Mouse (Mus musculus) CH12.LX (cell line): ENCODE data around the gene Nr1i3. TPM values are rescaled to one million over a fixed set of nuclear protein-coding genes. Genes with fewer than 3 reads are reported as not detected.

Experiments
- DNase-seq: peaks from one replicate; pipeline ENCODE4 v3.0.0-alpha.2; 2013; ENCODE audit errors: extremely low read depth
- H3K27ac ChIP-seq: 2 replicates; pipeline ENCODE4 v1.5.1; 2012; ENCODE audit warnings: low read depth, mild to moderate bottlenecking, control low read depth, moderate library complexity; ENCODE audit not compliant: insufficient read depth
- H3K27me3 ChIP-seq: replicated peaks from 2 replicates; pipeline ENCODE3; 2012; ENCODE audit warnings: inconsistent platforms
- H3K36me3 ChIP-seq, 2 experiments: replicated peaks in 1 of 2; 2 replicates each; pipeline versions ENCODE3 to v1.6.1; 2012; ENCODE audit warnings: inconsistent platforms in 1 of 2, low read length in 1 of 2, mild to moderate bottlenecking in 1 of 2, mixed read lengths in 1 of 2, moderate library complexity in 1 of 2; ENCODE audit not compliant: control insufficient read depth in 1 of 2, insufficient read depth in 1 of 2
- H3K4me1 ChIP-seq, 2 experiments: 2 replicates each; pipeline ENCODE4 v1.6.1; 2012; ENCODE audit warnings: inconsistent platforms in 1 of 2, moderate library complexity in 1 of 2; ENCODE audit not compliant: insufficient read depth in 2 of 2, control insufficient read depth in 1 of 2
- H3K4me2 ChIP-seq: 2 replicates; pipeline ENCODE4 v1.6.1; 2012; ENCODE audit warnings: low read depth, mild to moderate bottlenecking, control low read depth; ENCODE audit not compliant: poor library complexity, insufficient read depth, severe bottlenecking
- H3K4me3 ChIP-seq, 3 experiments: fragments of 150-350 bp in 1 of 3; sonication (generic) in 1 of 3; replicated peaks in 1 of 3; 2 replicates each; pipeline versions ENCODE3 to v1.5.1; 2011 to 2012; ENCODE audit warnings: low read depth in 2 of 3, low read length in 2 of 3, mild to moderate bottlenecking in 2 of 3, moderate library complexity in 2 of 3, control low read depth in 1 of 3, improper control_type of control experiment in 1 of 3, inconsistent platforms in 1 of 3, mixed read lengths in 1 of 3; ENCODE audit not compliant: poor library complexity in 1 of 3
- H3K79me2 ChIP-seq: replicated peaks from 2 replicates; pipeline ENCODE4 v1.6.1; 2012; ENCODE audit warnings: mild to moderate bottlenecking, moderate library complexity; ENCODE audit not compliant: control insufficient read depth, poor library complexity, insufficient read depth, severe bottlenecking; ENCODE audit errors: extremely low read depth
- H3K9ac ChIP-seq: 2 replicates; pipeline ENCODE4 v1.6.1; 2012; ENCODE audit warnings: low read depth, mild to moderate bottlenecking, control low read depth, moderate library complexity; ENCODE audit not compliant: insufficient read depth
- H3K9me3 ChIP-seq: replicated peaks from 2 replicates; pipeline ENCODE3; 2012; ENCODE audit warnings: low read length, inconsistent platforms, mixed read lengths
- CTCF ChIP-seq, 2 experiments: IDR thresholded peaks in 1 of 2; conservative IDR thresholded peaks in 1 of 2; 2 replicates each; pipeline ENCODE4 v1.5.1; 2011 to 2012; ENCODE audit warnings: low read depth in 2 of 2, low read length in 2 of 2, improper control_type of control experiment in 1 of 2, inconsistent platforms in 1 of 2, mild to moderate bottlenecking in 1 of 2, moderate library complexity in 1 of 2
- E2F4 ChIP-seq: IDR thresholded peaks from 2 replicates; pipeline ENCODE4 v1.6.1; 2011; ENCODE audit warnings: low read depth, low read length, improper control_type of control experiment; ENCODE audit not compliant: insufficient replicate concordance
- ETS1 ChIP-seq: conservative IDR thresholded peaks from 2 replicates; pipeline ENCODE4 v1.6.1; 2012; ENCODE audit warnings: low read depth, mild to moderate bottlenecking, inconsistent platforms, low read length, improper control_type of control experiment, moderate library complexity
- GABPA ChIP-seq: IDR thresholded peaks from 2 replicates; pipeline ENCODE4 v1.6.1; 2012; ENCODE audit warnings: low read depth, low read length, improper control_type of control experiment, inconsistent platforms; ENCODE audit not compliant: insufficient replicate concordance
- HCFC1 ChIP-seq: IDR thresholded peaks from 2 replicates; pipeline ENCODE4 v1.6.1; 2012; ENCODE audit warnings: low read depth, mild to moderate bottlenecking, inconsistent platforms, low read length, improper control_type of control experiment
- IRF4 ChIP-seq: IDR thresholded peaks from 2 replicates; pipeline ENCODE4 v1.6.1; 2014; ENCODE audit warnings: low read depth, mild to moderate bottlenecking, inconsistent platforms, low read length, improper control_type of control experiment
- JUN ChIP-seq: IDR thresholded peaks from 2 replicates; pipeline ENCODE4 v1.6.1; 2011; ENCODE audit warnings: low read depth, mild to moderate bottlenecking, low read length, improper control_type of control experiment, moderate library complexity; ENCODE audit not compliant: insufficient read depth
- KAT2A ChIP-seq: IDR thresholded peaks from 2 replicates; pipeline ENCODE4 v1.6.1; 2012; ENCODE audit warnings: low read length, improper control_type of control experiment, inconsistent platforms; ENCODE audit not compliant: insufficient replicate concordance
- MAX ChIP-seq: IDR thresholded peaks from 2 replicates; pipeline ENCODE4 v1.6.1; 2011; ENCODE audit warnings: low read length, improper control_type of control experiment
- MAZ ChIP-seq: IDR thresholded peaks from 2 replicates; pipeline ENCODE4 v1.6.1; 2012; ENCODE audit warnings: low read depth, mild to moderate bottlenecking, inconsistent platforms, low read length, improper control_type of control experiment, moderate library complexity
- MYC ChIP-seq: IDR thresholded peaks from 2 replicates; pipeline ENCODE4 v1.6.1; 2011; ENCODE audit warnings: low read depth, mild to moderate bottlenecking, improper control_type of control experiment, low read length
- NELFE ChIP-seq: IDR thresholded peaks from 2 replicates; pipeline ENCODE4 v1.6.1; 2011; ENCODE audit warnings: low read depth, low read length, improper control_type of control experiment
- POLR2AphosphoS2 ChIP-seq: IDR thresholded peaks from 2 replicates; pipeline ENCODE4 v1.6.1; 2011; ENCODE audit warnings: low read depth, low read length, improper control_type of control experiment
- RAD21 ChIP-seq: IDR thresholded peaks from 2 replicates; pipeline ENCODE4 v1.6.1; 2011; ENCODE audit warnings: low read depth, mild to moderate bottlenecking, low read length, improper control_type of control experiment, moderate library complexity
- RCOR1 ChIP-seq: conservative IDR thresholded peaks from 2 replicates; pipeline ENCODE4 v1.6.1; 2012; ENCODE audit warnings: low read depth, mild to moderate bottlenecking, inconsistent platforms, low read length, improper control_type of control experiment
- SIN3A ChIP-seq: IDR thresholded peaks from 2 replicates; pipeline ENCODE4 v1.6.1; 2012; ENCODE audit warnings: low read length, improper control_type of control experiment, inconsistent platforms
- SMC3 ChIP-seq: IDR thresholded peaks from 2 replicates; pipeline ENCODE4 v1.6.1; 2011; ENCODE audit warnings: low read depth, low read length, improper control_type of control experiment
- USF1 ChIP-seq: IDR thresholded peaks from 2 replicates; pipeline ENCODE4 v1.6.1; 2014; ENCODE audit warnings: low read depth, mild to moderate bottlenecking, inconsistent platforms, low read length, improper control_type of control experiment
- USF2 ChIP-seq: conservative IDR thresholded peaks from 2 replicates; pipeline ENCODE4 v1.6.1; 2011; ENCODE audit warnings: low read depth, low read length, improper control_type of control experiment
- ZC3H11A ChIP-seq: IDR thresholded peaks from 2 replicates; pipeline ENCODE4 v1.6.1; 2012; ENCODE audit warnings: low read depth, mild to moderate bottlenecking, inconsistent platforms, low read length, improper control_type of control experiment
- ZKSCAN1 ChIP-seq: IDR thresholded peaks from 2 replicates; pipeline ENCODE4 v1.6.1; 2012; ENCODE audit warnings: low read depth, inconsistent platforms, low read length, improper control_type of control experiment, borderline replicate concordance
- ZMIZ1 ChIP-seq: IDR thresholded peaks from 2 replicates; pipeline ENCODE4 v1.6.1; 2012; ENCODE audit warnings: low read depth, mild to moderate bottlenecking, inconsistent platforms, low read length, improper control_type of control experiment
- ZNF384 ChIP-seq: IDR thresholded peaks from 2 replicates; pipeline ENCODE4 v1.6.1; 2012; ENCODE audit warnings: low read depth, low read length, improper control_type of control experiment, inconsistent platforms
- dilution Hi-C: fragments of 300-500 bp; cut with MboI; formaldehyde crosslinking; loops from 2 replicates; pipeline ENCODE4 v1.14.3; 2020; ENCODE audit warnings: low sequenced_read_pairs; ENCODE audit not compliant: extremely low pct_unique_long_range_greater_than_20kb, extremely low pct_ligation_motif_present
- in situ Hi-C: fragments of 300-500 bp; cut with MboI; formaldehyde crosslinking; loops from 3 replicates; pipeline ENCODE4 v1.14.3; 2019; ENCODE audit warnings: low sequenced_read_pairs, low pct_ligation_motif_present, low pct_unique_long_range_greater_than_20kb, mixed read lengths
- polyA plus RNA-seq: library from polyadenylated mRNA; unstranded; fragments of >175 nt; gene quantifications from 2 replicates; pipeline ENCODE4 v1.2.1, GENCODE M21; 2012; ENCODE audit warnings: low read depth; ENCODE audit not compliant: insufficient read length
- total RNA-seq, 2 experiments: library from RNA; depleted of rRNA; stranded (reverse); fragments of 300-350 nt in 1 of 2; fragments of >200 nt in 1 of 2; gene quantifications; 2 replicates each; pipeline ENCODE4 v1.2.3; 2012 to 2014

The Nr1i3 gene
- total and polyA plus RNA-seq, 3 experiments: 0.23 to 1.2 TPM; not detected in 1

GRCm38 (mm10) chr1:171185655-171186054 lies 28.1 kb upstream of the Nr1i3 start:
- Histone ChIP-seq H3K9ac (no peak overlapping the region), H3K4me2 (no peak overlapping the region), H3K36me3 (no peaks in the 10 kb centered on the region)
- no peak for TF ChIP-seq HCFC1
- no peak for TF ChIP-seq ZMIZ1
- TF ChIP-seq IRF4: no peak
- TF ChIP-seq KAT2A: no peak
- TF ChIP-seq SMC3: no peak
- TF ChIP-seq POLR2AphosphoS2: no peak
- no peak for TF ChIP-seq E2F4
- no peak for TF ChIP-seq MAZ
- no peak for TF ChIP-seq RCOR1
- TF ChIP-seq, all 38 proteins: peak for 0
- dilution Hi-C loops: no loop called here
- in situ Hi-C loops: no loop called here
- Histone ChIP-seq H3K27me3 (no peaks in the 10 kb centered on the region), H3K4me1 (peaks cover 8 to 15% of the 10 kb centered on the region in 2 experiments), H3K4me3 (no peak overlapping the region), H3K9me3 (no peaks in the 10 kb centered on the region), H3K79me2 (no peaks in the 10 kb centered on the region), H3K27ac (no peak overlapping the region)
- no peak for DNase-seq

GRCm38 (mm10) chr1:171187851-171188700 lies 25.7 kb upstream of the Nr1i3 start:
- no peak overlapping the region for H3K27ac ChIP-seq
- DNase-seq: no peak
- dilution Hi-C loops: no loop called here
- no peak for TF ChIP-seq ZKSCAN1
- TF ChIP-seq MYC: no peak
- TF ChIP-seq CTCF (conservative IDR thresholded peaks at IDR 0.05 in 1 of 2, IDR thresholded peaks at IDR 0.05 in 1 of 2; ENCODE audit: low read depth in 2 of 2, low read length in 2 of 2): no peak
- no peak for TF ChIP-seq JUN
- no peak for TF ChIP-seq KAT2A
- TF ChIP-seq ETS1: no peak
- no peak for TF ChIP-seq GABPA
- TF ChIP-seq USF1: no peak
- no peak for TF ChIP-seq RCOR1
- no peak for TF ChIP-seq IRF4
- TF ChIP-seq SIN3A: no peak
- no peak for TF ChIP-seq USF2
- TF ChIP-seq ZNF384: no peak
- no peak for TF ChIP-seq SMC3
- no peak for TF ChIP-seq NELFE
- TF ChIP-seq ZC3H11A: no peak
- no peak for TF ChIP-seq MAX
- TF ChIP-seq RAD21: no peak
- no peaks in the 10 kb centered on the region for H3K9me3 ChIP-seq
- peaks cover 8 to 15% of the 10 kb centered on the region in 2 experiments for H3K4me1 ChIP-seq
- H3K36me3 ChIP-seq: no peaks in the 10 kb centered on the region
- in situ Hi-C loops: no loop called here
- no peaks in the 10 kb centered on the region for H3K79me2 ChIP-seq
- no peak overlapping the region for H3K9ac ChIP-seq
- H3K27me3 ChIP-seq: no peaks in the 10 kb centered on the region
- no peak overlapping the region for H3K4me3 ChIP-seq
- no peak overlapping the region for H3K4me2 ChIP-seq
